Mouse (Mus musculus): ENCODE results near the gene Gramd1a.

Gramd1a gene

GRCm38 (mm10) chr7:31080611-31081010 lies 75.1 kb downstream of the Gramd1a start:
- no peaks in the 10 kb centered on the region for H3K27me3 ChIP-seq (ENCODE audit: control insufficient read depth, insufficient read depth, low read length, poor library complexity, severe bottlenecking)
- no peaks in the 10 kb centered on the region for H3K36me3 ChIP-seq (ENCODE audit: control insufficient read depth, insufficient read depth, low read length, poor library complexity, severe bottlenecking)
- no peak for DNase-seq (ENCODE audit: low read depth, low spot score)

Data from splenic B cell, adult 2 months (primary cell).